Mouse (Mus musculus) lung, postnatal 0 days (tissue): Measurements from ENCODE around the gene Srsf7.

ENCODE experiments used
- CTCF ChIP-seq: IDR thresholded peaks from 2 replicates; pipeline ENCODE4 v1.5.1; 2016; ENCODE audit warnings: antibody characterized with exemption, mild to moderate bottlenecking
- EP300 ChIP-seq: IDR thresholded peaks from 2 replicates; pipeline ENCODE4 v1.6.1; 2016; ENCODE audit warnings: antibody characterized with exemption, mild to moderate bottlenecking, control low read depth

DNA sequence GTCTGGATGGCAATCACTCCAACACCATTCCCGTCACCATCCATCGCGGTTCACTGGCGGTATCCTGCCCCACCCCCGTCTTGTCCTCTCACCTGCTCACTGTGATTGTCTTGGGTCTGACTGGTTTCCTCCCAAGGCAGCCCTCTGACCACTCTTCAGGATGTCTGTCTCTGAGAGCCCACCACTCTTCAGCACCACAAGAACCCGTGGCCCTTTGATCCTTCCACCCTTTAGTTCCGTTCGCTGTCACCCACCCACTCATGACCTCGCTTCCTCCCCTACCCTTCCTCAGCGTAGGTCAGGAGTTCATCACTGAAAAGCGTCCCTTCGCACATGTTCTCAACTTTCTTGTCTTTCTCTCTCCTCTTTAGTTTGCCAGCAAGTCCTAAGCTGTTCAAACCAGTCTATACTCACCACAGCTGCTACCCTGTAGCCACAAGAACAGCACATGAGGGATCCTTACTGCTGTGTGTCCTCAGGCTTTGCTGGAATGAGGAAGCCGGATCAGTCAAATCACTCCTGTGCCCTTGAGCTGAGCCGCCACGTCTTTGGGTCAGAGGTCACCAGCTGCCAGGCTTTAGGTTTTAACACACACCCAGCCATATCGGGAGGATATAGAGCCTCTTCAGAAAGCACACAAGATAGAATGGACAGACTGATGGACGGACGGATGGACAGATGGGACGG, 32.3 kb downstream of the Srsf7 start:
- TF ChIP-seq CTCF (no peak), EP300 (no peak)
